Mouse (Mus musculus) c-Kit-negative CD71-positive TER-119-positive erythroid progenitor cells, embryonic 14.5 days (primary cell): ENCODE measurements around the gene Dnaja4.
"Not testable (repeated sequence)": the region's sequence is repeated elsewhere in the genome, so short reads cannot be mapped to it uniquely, and the experiment has no call there.

Experiments
- DNase-seq: peaks from one replicate; pipeline ENCODE4 v3.0.0-alpha.2; 2013; ENCODE audit warnings: low read depth, low spot score

Dnaja4 gene

DNA sequence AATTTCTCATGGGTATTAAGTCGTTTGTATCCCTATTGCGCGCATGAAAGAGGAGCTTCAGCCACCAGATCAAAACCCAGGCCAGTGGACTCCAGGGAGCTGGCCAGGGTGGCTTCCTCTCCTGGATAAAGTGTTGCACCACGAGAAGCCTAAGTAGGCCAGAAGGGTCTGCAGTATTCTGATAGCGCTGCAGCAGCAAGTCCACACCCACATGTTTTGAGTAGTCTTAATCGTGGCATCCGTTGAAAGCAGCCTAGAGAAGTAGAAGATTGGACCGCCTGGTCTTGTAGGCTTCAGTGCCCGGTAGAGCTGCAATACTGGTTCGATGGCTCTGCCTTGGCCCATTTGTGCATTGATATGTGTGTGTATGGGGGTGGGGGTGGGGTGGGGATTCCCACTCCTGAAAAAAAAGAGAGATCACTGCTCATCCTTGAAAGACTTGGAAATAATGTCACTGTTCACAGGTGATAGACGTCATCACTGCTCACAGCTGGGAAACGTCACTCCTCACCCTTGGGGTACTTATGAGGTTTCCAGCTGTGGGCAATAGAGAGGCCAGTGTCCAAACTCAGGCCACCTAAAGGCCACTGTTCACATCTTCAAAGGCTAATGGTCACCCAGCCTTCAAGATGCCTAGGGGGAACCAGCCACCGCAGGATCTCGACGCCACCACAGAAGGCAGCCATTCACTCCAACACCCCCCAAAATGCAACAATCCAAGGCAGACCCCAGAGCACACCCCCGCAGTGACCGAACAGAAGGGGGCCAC lies at the start of gene Dnaja4:
Gene Dnaja4, plus strand, starts transcription at position 556 of the 769 bp plus-strand sequence.
- peak; percentile 70 for DNase-seq

DNA sequence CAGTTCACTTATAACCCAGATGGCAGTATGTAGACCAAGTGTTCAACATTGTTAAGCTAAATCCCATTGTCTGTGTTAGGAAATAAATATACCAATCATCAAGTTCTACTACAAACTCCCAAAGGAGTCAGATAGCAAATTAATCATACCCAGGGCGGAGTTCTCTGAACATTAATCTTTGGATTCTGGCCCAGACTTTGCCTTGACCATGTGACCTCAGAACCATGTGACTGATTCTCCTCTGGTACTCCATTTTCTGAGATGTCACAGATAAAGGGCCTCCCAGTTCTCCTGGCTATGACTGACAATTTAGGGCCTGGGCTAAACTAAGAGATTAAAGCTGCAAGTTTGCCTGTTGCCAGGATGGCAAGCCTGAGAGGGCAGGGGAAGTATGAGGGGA lies 49.3 kb upstream of the Dnaja4 start:
- DNase-seq = no peak

DNA sequence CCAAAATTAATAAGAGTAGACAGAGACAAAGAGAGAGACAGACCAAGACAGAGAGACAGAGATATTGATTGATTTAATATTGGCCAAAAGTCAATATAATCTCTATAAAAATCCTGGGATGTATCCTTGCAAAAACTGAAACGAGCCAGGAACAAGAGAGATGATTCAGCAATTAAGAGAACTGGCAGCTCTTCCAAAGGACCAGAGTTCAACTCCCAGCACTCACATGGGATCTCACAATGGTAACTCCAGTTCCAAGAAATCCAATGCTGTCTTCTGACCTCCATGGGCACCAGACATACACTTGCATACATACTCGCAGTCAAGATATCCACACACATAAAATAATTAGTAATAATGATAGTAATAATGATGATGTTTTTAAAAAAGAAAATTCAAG lies 45.9 kb upstream of the Dnaja4 start:
- no peak for DNase-seq

DNA sequence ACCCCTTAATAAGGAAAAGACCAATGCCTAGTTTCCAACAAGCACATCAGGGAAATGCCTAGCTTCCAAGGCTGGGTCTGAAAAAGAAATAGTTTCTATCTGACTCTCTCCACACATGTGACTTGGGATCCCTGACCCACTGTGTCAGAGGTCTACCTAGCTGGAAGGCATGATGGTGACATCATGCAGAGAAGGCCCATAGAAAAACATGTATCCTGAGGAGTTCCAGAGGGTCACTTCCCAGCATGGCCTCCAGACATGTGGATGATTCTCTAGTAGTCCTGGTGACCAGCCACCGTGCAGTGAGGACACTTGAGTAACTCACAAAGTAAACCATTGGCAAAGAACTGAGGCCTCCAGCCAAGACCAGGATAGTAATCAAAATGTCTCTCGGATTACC lies 42.8 kb upstream of the Dnaja4 start:
- DNase-seq = no peak

DNA sequence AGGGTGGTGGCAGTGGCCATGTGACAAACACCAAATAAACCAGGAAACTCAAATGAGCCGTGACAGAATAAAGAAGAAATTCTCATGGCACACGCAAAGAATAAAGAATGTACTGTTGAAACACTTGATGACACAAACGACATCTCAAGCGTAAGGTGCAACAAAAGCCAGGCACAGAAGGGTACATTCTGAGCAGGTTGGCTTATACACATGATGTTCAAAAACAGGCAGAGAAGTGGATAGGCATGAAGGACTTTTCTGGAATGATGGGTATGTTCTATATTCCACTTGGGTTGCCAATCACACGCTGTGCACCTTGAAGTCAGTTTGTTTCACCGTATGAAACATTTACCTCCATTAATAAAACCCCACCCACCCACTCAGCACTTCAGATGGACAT lies 42.3 kb upstream of the Dnaja4 start:
- no peak for DNase-seq

DNA sequence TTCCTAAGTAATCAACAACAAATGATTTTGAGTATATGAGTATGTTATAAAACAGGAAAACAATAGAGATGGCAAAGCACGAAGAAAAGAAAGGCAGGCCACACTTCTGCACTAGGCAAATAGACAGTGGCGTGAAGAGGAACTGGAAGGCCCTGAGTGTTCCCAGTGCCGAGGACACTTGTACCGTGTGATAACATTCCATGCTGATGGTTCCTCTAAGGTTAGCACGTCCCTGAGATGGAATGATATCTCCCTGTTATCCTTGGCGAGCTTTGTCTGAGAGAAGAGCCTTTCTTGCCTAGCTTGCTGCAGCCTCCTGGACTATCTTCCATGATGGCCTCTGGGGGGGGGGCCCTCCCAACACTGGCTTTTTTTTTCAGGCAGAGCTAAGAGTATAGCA lies 39.9 kb upstream of the Dnaja4 start:
- DNase-seq = no peak

DNA sequence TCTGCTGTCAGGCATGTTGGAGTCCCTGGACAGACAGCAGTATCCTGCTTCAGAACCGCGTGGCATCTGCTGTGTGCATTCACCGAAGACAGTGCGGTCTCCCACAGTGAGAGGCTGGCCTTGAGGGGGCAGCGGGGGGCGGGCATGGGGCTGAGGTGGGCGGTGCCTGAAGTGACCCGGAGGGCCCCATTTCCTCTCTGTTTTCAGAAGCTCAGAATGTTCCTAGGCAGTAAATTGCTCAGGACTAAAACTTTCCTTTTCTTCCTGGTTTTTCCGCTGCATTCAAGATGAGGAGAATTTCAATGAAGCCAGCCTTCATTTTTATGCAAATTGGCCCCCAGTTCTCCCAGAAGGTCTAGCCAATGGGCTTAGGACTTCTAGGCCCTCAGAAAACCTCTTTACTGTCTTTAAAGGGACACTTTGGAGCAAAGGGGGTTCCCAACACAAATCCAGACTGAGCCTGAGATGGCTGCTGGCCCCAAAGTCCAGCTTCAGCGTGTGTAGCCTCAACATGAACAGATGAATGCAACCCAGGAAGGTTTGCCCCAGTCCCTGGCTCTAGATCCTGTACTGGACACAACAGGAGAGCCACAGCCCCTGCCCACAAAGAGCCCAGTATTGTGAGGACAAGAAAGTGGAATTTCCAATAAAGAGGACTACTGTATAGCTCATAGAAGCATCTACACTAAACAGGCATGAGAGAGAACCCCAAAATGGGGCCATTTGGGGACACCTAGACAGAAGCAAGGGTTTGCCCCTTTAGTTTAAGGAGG lies 36.9 kb upstream of the Dnaja4 start, which contains the start of gene Acsbg1:
Gene Acsbg1, minus strand, starts transcription at position 266 of the 773 bp plus-strand sequence.
- DNase-seq = no peak

DNA sequence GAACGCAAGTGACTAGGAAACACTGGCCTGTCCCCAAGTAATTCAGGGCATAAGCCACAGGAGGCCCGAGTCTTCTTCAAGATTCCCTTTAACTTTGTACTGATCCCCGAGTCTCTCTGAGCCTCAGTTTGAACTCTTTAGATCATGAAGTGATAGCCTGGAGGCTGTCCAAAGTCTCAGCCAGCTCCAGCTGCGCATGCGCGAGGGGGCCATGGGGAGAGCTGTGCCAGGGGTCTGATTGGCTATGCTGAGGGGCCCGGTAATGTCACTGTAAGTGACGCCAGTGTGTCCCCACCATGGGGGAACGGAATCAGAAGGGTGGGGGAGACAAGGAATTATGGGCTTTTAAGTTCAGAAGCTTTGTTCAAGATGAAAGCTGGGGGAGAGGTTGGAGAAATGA lies 34.3 kb upstream of the Dnaja4 start:
- DNase-seq = no peak

DNA sequence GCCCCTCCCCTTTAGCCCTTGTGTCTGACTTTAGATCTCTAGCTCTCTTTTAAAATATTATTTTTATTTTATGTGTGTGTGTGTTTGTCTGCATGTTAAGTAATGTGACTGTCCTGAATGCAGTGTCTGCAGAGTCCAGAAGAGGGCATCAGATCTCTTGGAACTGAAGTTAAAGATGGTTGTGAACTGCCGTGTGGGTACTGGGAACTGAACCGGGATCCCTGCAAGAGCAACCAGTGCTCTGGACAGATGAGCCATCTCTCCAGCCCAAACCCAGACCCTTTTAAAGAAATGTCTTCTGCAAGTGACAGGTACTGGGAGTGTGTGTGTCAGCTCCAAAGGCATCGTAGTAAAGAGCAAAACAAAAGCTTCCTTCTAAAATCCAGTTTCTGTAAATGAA lies 32.6 kb upstream of the Dnaja4 start:
- no peak for DNase-seq

DNA sequence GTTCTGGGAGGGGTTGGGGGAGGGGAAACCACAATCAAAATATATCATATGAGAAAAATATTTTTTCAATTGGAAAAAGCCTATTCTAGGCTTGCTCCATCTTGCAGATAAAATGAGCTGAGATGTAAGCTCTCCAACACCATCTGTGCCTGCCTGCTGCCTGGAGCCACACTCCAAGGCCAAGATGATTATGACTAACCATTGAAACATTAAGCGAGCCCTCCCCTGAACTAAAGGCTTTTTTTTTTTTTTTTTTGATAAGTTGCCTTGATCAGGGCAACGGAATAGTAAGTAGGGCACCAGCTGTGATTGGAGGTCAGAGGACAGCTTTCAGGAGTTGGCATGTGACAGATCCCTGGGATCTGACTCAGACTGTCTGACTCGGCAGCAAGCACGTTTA lies 30.2 kb upstream of the Dnaja4 start:
- no peak for DNase-seq

DNA sequence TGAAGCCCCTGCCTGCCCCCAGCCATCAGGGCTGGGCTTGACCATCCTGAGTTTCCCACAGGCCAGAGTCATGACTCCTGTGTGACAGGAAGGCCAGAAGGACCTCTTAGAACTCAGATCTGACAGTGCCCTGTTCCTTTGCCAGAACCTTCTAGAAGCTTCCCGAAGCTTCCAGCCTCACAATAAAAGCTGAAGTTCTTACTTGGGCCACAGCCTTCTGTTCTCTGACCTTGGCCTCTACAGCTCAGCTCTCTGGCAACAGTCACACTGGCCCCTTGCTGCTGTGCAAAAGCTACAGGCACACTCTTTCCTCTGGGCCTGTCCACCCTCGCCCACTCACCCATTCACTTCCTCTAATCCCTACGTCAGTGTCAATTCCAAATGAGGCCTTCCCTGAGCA lies 26.7 kb upstream of the Dnaja4 start:
- DNase-seq = no peak

DNA sequence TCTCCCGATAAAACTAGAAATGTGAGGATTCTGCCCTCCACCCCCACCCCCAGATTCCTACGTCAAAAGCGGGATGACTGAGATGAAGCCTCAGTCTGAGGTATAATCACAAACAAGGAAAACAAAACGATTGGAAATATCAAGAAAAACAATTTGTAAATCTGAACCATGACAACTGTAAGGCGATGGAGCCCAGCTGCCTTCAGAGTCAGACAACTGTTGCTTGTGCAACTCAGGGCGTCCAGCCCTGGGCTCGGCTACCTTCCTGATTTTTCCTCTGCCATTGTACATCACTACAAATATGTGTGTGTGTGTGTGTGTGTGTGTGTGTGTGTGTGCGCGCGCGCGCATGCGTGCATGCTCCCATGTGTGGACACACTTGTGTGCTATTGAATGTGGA lies 24.8 kb upstream of the Dnaja4 start:
- no peak for DNase-seq

DNA sequence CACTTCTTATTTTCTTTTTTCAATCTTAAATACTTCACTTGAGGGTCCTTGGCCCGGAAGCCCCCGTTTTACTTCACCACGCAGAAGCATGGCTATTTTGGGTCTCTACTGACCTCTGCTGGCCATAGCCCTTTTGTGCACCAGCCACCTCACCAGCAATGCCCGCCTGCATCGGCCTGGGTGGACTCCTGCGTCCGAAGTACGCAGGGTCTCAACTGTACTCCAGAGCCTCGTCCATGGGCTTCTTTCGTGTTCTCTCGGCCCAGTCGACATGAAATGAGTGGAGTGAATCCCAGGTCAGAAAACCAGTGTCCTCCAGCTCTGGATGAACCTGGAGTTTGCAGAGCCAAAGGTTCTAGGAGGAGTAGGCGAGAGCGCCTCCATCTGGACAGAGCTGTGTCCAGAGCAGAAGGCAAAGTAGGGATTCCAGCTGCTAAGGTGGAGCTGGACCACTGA lies 22.1 kb upstream of the Dnaja4 start:
- DNase-seq = no peak

DNA sequence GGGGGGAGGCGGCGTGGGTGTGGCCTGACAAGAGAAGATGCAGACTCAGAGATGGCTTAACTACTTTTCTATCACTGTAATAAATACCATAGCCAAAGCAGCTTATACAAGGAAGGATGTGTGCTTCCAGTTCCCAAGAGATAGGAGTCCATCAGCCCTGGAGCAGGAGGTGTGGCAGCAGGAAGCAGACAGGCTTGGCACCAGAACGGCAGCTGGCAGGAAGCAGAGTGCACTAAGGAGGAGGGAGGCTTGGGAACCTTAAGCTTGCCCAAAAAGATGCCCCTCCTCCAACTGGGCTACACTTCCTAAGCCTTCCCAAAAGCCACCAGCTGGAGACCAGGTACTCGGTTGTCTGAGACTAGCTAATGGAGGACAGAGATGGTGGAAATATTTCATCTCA lies 15.8 kb upstream of the Dnaja4 start:
- DNase-seq = no peak

DNA sequence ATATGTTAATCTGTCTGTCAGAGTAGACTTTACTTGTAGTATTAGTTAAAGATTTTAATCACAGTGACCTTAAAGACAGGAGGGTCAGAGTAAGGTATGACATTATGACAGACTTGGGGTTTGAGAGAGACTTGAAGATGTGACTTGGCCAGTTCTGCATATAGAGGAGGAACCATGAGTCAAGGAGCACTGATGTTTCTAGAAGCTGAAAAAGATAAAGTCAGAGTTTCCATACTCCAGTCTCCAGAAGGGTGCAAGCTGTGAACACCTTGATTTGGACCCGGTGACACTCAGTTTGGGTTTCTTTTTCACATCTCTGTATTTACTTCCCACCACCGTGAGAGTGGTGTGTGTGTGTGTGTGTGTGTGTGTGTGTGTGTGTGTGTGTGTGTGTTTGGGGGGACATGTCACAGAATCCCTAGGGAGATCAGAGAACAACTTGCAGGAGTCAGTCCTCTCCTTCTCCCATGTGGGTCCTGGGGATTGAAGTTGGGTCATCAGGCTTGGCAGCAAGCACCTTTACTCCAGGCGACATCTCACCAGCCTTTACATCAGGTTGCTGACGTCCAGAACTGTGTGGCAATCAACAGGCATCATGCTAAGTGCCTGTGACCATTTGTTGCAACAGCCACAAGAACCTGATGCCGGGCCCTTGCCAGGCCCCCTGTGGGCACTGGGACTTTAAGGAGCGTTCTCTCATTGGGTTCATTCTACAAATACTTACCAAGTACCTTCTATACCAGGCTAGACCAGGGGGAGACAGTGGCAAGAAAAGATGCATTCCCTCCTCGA lies 14.7 kb upstream of the Dnaja4 start:
- DNase-seq = no peak

DNA sequence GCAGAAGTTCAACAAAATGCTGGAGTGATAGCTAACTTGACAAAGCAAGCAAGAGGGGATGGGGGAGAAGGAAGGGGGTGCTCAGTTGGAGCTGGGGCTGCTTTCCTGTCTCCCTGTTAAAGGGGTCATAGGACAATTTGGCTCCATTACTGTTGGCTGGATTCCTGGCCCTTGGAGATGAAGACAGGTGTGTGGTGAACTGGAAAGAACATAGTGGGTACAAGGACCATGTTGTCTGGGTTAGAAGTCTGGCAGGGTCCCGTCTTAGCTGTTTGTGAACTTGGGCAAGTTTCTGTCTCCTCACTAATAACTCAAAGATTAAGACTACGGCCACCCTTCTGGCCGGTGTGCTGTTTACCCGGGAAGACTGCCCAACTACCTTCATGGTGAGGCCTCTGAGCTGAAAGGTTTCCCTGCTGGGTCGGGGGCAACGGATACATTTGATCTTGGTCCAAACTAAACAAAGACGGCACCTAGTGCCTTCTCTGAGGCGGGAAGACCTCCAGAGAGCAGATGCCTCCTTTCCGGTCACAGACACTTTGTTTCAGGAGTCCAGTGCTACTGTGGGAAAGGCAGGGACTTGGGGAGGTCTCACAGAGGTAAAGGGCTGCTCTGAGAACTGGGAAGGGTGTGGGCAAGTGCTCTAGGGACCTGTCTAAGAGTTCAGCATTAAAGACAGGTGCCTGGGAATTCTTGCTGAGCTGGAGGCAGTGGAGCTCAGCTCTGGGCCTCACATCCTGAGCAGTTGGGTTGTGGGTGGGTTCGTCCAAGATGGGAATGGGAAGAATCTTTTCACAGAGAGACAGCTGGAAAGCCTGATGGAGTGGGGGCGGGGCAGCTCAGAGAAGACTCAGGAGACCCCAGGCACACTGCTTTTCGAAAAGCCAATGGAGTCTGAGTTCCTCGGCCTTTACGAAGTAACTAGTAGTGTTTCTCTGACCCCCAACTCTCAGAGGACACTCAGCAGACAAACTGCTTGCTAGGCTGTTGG lies 11.1 kb upstream of the Dnaja4 start:
- DNase-seq = no peak

DNA sequence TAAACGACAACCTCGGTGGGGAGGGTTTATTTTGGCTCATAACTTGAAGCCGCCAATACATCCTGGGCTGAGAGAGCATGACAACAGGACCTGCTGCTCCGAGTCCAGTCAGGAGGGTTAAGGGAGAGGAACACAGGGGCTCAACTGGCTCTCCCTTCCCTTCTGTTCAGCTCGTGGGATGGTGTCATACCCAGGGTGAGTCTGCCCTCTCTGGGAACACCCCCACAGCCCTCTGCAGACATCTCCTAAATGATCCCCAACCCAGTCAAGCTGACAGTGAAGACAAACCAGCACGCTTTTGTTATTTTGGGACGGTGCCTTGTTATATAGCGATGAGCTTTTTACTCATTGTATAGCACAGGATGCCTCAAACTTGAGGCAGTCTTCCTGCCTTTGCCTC lies 9.2 kb upstream of the Dnaja4 start:
- no peak for DNase-seq

DNA sequence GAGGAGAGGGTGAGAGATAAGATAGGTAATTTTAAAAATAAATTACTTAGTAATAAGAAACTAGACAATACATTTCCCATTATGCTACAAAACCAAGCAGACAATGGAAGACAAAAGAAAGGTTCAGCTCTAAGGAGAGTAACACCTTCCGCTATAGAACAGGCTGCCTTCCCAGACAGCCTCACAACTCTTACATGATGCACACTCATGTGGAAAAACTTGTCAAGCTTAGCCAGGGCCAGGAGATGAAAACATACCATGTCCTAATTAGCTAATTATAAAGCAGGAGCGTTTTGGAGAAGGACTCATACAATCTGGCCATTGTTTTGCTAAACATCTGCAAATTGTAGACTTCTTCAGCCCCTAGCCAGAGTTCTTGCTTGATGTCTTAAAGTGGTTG lies 8.0 kb upstream of the Dnaja4 start:
- DNase-seq = not testable (repeated sequence)

DNA sequence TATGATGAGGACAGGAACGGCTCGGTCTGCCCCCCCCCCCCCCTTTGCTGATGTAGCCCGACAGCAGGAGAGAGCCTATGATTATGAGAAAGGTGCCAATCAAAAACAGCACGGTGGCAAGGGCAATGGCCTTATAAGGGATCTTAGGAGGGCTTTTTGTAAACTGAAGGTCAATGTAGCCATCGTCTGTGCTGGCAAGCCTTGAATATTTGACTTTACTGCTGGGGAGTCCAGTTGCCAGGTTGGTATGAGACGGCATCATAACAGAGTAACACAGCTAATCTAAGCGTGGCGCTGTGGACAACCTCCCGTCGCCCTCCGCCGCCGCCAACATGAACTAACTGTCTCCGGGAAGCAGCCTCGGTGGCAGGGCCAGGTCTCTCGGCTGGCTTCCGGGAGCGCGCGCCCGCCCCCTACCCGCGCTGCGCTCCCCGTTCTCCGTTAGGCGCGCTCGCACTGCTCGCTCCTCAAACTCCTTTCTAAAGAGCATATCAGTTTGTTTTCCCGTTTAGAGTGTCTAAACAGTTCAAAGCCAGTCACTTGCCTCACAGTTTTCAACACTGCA lies 7.3 kb upstream of the Dnaja4 start:
- not testable (repeated sequence) for DNase-seq

DNA sequence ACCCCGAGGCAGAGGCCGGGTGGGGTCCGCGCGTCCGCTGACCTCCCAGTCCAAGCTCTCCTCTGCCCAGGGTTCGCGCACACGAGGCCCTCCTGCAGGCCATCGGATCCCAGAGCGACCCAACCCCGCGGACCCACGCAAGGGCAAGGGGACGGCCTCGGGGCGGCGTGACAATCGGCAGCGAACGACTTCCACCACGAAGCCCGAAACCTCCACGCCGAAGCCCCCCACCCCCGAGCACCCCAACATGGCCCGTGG lies 343 bp downstream of the Dnaja4 start:
- no peak for DNase-seq
